Mouse (Mus musculus): ENCODE measurements around the gene Sycp2l.

GRCm38 (mm10) chr13:41146271-41146670 is 32.2 kb downstream of the Sycp2l start:
- TF ChIP-seq CTCF (IDR thresholded peaks at IDR 0.05; ENCODE audit: extremely low read depth, insufficient read length, insufficient replicate concordance, low read depth, low read length): peak; percentile 68; the same call in 1 of the 2 replicates
- no peak for TF ChIP-seq POLR2A (IDR thresholded peaks at IDR 0.05; ENCODE audit: low read depth, low read length)

All from small intestine, adult 2 months (tissue).